Mouse (Mus musculus): ENCODE measurements around the gene Rhof.
"Not testable (repeated sequence)": the region's sequence is repeated elsewhere in the genome, so short reads cannot be mapped to it uniquely, and the experiment has no call there.

The Rhof gene

DNA sequence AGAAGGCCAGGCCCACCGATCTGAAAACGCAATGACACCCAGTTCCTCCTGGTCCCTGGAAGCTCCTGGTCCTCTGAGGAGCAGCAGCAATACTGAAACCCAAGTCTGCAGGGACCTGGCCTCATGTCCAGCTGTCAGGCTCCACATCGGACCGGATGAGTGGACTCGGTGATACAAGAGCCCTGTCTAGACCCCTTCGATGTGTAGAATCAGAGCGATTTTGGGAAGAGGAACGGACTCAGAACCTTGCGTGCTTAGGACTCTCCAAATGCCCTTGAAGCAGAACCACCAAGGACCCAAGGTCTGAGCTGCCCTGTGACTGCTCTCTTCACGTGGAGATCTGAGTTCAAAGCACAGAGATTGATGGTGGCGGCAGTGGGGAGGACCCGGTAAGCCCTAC is 64.4 kb downstream of the Rhof start, which contains the start of gene Tmem120b:
Gene Tmem120b, plus strand, starts transcription at position 301 of the 400 bp plus-strand sequence.
- no peak for DNase-seq (ENCODE audit: low spot score in 2 of 2)

DNA sequence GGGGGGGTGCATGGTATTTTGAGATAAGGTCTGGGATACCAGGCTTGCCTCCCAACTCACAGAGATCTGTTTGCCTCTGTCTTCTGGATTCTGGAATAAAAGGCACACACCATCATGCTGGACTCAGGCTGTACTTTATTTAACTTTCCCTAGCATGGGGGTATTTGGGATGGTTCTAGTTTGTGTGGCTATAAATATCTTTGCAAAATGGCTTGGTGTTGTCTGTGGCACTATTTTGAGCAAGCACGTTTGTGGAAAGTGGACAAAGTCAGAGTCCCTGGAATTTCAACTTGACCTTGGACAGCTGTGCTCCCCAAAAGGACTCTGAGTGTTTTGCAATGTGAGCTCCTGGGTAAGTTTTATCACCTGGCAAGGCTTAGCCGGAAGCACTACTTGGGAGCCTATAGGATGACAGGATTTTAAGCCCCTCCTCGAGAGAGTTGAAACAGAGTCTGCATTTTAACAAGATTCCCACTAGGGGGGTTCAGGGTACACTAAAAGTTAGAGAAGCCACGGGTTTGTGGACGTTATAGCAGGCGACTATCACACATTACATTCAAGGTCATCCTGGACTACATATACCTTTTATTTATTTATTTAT is 65.0 kb downstream of the Rhof start:
- no peak for DNase-seq (ENCODE audit: low spot score in 2 of 2)

DNA sequence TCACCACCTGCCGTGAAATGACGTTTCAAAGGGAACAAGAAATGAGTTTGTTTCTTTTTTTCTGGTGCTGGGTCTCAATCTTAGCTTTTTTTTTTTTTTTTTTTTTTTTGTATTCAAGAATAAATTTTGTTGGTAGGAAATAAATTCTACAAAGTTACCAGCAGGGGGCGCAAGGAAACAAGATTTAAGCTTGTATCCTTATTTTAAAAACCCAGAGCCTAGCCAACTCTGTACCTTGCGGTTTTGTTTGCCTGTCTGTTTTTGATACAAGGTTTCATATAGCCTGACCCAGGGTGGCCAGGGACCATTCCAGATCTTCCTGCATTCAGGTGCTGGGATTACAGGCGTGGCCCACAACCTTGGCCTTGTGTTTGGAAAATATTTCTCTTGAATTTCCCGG is 68.3 kb downstream of the Rhof start:
- peak in 1 of 2 experiments; percentile 51 for DNase-seq (ENCODE audit: low spot score in 2 of 2)

DNA sequence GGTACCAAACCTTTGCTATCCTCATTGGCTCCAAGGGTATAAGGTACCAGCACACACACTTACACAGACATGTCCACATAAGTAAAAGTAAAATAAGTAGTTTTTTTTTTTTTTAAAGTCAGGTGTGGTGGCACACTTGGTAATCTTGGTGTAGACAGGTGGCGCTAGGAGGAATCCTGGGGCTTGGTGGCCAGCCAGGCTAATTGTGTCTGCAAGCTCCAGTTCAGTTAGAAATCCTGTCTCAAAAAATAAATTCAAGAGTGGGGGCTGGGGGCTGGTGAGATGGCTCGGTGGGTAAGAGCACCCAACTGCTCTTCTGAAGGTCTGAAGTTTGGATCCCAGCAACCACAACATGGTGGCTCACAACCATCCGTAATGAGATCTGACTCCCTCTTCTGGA is 69.4 kb downstream of the Rhof start:
- DNase-seq (ENCODE audit: low spot score in 2 of 2) = no peak

DNA sequence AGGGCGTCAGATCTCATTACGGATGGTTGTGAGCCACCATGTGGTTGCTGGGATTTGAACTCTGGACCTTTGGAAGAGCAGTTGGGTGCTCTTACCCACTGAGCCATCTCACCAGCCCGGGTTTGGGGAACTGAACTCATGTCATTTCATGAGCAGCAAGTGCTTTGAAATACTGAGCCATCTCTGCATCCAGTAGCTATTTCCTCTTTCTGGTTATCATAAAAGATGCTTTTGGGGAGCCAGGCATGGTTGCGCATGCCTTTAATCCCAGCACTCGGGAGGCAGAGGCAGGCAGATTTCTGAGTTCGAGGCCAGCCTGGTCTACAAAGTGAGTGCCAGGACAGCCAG is 71.1 kb downstream of the Rhof start:
- DNase-seq (ENCODE audit: low spot score in 2 of 2) = not testable (repeated sequence)

DNA sequence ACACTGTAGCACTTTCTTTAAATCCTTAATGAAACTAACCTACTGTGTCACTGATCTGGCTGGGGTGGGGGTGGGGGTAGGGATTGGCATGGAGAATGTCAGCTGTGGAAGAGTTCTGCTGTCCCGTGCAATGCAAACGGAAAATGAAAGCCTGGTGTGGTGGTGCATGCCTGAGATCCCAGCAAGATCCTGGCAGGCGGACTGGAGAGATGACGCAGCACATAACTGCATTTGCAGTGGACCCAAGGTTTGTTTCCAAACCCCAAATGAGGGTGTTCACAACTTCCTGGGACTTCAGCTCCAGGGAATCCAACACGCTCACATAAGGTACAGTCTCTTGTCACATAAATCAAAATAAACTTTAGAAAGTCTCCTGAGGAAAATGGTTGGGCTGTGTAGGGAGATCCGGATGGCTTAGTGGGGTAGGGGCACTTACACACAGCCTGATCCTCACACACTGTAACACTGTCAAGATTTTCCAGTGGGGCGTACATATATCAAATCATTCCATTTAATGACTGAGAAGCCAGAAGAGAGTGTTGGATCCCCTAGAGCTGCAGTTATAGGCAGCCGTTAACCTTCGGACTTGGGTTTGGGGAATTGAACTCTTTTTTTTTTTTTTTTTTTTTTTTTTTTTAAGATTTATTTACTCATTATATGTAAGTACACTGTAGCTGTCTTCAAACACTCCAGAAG is 71.6 kb downstream of the Rhof start:
- no peak for DNase-seq (ENCODE audit: low spot score in 2 of 2)

DNA sequence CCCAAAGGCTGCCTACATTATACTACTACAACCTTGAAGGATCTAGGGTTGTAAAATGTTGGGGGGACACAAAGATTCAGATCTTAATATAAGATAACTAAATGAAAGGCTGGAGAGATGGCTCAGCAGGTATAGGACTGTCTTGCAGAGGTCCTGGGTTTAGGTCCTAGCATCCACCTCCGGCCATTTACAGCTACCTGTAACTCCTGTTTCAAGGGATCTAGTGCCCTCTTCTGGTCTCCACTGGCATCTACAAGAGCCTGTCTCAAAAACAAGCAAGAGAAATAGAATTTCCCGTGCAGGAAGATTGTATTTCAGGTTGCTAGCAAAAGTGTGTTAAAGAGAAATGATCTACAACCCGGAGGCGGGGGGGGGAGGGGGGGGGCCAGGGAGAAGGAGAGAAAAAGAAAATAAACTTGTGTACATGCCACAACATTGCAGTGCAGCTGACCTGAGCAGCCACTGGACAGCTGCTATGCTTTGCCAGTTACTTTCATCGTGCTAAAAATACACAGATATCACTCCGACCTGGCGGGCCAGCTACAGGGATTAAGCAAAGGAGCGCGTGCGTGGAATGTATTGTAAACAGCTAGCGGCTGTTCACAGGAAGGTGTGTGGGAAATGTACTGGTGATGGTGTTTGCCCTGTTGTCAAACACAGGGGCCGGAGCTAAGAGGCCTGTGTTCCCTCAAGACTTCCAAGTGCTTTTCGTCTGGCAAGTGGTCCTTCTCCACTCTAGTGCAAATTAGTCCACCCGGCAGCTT is 72.6 kb downstream of the Rhof start:
- no peak for DNase-seq (ENCODE audit: low spot score in 2 of 2)

DNA sequence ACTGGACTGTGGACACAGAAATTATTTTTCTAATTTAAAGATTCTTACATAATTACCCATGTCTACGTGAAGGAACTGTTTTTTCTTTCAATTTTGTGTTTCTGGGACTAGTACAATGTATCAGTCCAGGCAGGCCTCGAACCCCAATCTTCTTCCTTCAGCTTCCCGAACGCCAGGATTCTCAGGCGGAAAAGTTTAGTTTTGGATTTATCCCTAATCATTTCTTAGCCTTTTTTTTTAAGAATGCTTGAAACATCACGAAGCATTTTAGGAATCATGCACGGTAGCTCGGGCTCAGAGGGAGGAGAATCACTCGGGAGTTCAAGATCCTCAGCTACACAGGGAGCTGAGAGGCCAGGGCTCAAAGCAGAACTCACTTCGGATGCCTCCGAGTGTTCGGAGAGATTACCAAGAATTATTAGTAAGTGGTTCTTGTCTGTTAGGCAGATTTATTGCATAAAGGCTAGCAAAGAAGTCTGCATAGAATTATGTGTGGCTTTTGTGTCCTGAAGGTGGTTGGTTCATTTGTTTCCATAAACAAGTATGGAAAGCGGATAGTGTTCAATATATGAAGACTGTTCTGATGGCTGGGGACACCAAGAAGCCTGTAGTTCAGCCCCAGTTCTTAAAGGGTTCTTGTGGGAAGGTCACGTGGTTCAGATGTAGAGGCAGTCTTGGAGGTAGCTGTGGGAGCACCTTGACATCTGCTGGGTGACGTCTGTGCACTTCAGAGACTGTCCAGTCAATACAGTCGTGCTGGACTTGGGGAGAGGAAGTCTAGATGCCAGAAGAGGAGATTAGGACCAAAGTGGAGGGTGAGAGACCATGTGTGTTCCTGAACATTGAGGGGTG is 74.0 kb downstream of the Rhof start:
- no peak for DNase-seq (ENCODE audit: low spot score in 2 of 2)

DNA sequence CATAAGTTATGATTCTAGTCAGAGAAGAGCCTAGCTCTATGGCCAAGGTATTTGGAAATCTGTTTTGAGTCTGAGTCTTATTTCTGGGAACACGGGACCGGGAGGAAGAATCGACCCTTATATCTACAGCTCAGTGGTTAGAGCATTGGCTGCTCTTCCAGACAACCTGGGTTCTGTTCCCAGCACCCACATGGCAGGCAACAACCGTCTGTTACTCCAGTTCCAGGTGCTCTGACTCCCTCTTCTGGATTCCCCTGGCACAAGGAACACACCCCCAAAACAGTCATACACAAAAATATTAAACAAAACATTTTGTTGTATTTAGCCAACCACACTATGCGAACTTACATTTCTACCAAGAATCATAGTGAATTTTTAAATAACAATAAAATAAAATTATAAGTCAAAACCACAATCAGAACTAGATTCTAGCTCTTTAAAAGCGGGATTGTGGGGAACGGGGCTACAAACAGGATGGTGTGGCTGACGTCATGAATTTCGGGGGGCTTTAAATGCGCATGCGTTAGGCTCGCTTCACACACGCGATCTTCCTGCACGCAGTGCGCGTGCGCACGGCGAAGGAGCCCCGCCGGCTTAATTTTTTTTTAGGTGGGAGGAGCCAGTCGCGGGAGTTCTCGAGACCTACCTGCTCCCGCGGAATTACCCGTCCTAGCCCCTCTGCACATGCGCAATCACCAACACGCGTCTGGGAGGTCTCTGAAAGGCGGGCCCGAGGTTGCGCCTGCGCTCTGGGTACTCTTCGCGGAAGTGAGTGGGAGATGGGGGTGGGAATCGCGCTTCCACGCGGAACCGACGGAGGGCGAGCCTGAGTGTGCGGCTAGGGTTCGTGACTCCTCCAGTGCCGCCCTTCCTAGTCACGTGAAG is 74.9 kb downstream of the Rhof start:
- DNase-seq (ENCODE audit: low spot score in 2 of 2) = peak; percentile 97 to 99
